Mouse (Mus musculus) adrenal gland, adult 18-20 months (tissue): Measurements from ENCODE around the gene Cx3cr1. TPM values are rescaled to one million over a fixed set of nuclear protein-coding genes. Genes with fewer than 3 reads are reported as not detected.

Experiments
- DNase-seq, 2 experiments: peaks; one replicate each; pipeline ENCODE4 v3.0.0; 2021 to 2022; ENCODE audit warnings: low spot score in 2 of 2
- total RNA-seq, 2 experiments: library from RNA; stranded (reverse); gene quantifications; 1 replicate in 1 of 2; 2 replicates in 1 of 2; pipeline ENCODE4 v1.2.3; 2021

The Cx3cr1 gene
- total RNA-seq, 2 experiments from 2014 or later = 2.8 to 3.4 TPM

DNA sequence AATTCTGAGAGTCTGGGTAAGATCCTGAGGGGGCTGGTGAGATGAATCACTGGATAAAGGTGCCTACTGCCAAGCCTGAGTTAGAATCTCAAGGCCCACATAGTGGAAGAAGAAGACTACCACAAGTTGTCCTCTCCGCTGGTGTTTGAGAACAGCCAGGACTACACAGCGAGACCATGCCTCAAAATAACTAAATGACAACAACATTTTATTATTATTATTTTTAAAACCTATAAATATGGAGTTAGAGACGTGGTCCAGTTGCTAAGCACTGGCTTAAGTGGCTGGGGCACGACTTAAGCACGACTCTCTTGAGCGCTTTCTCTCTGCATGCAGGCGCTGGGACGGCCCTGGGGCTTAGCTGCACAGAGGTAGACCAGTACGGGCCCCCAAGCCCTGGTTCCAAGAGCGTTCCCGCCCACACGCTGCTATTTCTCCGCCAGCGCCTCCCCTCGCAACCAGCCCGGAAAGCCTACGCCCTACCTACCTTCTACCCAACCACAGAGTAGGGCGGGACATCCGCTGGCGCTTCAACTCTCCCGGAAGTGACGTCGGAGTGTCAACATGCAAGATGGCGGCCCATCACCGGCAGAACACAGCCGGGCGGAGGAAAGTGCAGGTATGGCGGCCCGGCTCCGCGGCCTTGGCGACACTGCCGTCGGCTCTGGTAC is 175.2 kb downstream of the Cx3cr1 start, which contains the start of gene Wdr48:
Wdr48 (plus strand) TSS at position 540 of the 671 bp plus-strand sequence.
- peak; percentile 89 to 94 for DNase-seq

DNA sequence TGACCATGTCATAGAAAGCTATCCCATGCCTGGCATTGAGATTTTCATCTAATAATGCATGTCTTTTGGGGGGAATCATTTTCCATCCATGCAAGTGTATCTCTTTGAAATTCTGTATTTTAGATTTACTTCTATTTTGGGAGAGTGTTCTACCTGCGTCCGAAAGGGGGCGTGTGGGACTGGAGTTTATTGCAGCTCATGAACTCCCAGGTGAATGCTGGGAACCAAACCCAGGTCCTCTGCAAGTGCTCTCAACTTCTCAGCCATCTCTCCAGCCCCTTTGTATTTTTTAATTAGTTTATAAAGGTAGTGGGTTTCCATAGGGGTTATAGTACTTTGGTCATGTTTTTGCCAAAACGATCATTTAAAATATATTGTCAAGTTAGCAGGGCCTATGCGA is 175.8 kb downstream of the Cx3cr1 start:
- DNase-seq = no peak

DNA sequence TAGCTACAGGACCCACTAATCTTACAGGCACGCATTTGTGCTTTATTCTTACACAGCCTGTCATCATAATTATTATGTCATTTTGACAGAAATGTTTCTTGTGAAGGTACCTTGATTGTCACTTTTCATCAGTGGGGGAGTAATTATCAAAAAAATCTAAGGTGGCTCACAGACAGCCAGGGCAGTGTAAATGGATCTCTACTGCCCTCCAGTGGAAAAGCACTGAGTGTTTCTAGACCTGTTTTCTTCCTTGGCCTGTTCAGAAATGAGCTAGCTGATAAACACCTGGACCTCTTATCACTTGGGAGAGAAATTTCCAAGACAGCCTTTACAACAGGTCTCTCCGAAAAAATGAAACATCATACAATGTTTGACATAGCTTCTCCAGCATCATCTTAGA is 179.0 kb downstream of the Cx3cr1 start:
- no peak for DNase-seq

DNA sequence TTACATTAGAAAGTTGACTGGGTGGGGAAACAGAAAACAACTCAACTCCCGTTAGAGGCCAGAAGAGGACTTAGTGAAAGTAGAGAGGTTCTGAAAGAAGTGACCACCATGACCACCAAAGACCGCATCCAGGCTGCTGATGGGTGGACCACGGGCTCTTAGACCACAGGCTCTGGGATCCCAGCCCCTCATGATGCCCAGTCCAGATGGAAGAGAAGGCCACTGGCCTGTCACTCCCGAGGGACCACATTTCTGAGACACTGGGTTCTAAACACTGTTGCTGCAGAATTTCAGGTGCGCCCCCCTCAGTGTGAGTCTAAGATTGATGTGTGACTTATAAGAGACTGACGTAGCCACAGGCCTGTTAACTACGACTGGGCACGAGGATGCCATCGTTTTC is 180.2 kb downstream of the Cx3cr1 start:
- DNase-seq = no peak

DNA sequence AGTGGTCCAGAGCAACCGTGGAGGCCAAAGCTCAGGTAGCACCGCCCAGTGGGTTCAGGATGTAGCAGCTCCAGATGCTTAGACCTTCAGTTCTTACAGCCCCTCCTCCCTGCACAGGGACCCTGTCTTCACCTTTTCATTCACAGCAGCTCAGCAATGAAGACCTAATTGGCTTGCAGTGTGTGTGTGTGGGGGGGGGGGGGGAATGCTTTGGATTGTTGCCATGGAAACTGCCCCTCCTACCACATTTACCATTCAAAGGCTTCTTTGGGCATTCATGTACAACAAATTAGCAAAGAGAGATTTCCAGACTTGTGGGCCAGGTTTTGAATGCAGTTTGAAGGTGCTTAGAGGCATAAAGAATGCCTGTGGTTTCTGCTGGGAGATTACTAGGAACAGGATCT is 180.8 kb downstream of the Cx3cr1 start:
- no peak for DNase-seq

DNA sequence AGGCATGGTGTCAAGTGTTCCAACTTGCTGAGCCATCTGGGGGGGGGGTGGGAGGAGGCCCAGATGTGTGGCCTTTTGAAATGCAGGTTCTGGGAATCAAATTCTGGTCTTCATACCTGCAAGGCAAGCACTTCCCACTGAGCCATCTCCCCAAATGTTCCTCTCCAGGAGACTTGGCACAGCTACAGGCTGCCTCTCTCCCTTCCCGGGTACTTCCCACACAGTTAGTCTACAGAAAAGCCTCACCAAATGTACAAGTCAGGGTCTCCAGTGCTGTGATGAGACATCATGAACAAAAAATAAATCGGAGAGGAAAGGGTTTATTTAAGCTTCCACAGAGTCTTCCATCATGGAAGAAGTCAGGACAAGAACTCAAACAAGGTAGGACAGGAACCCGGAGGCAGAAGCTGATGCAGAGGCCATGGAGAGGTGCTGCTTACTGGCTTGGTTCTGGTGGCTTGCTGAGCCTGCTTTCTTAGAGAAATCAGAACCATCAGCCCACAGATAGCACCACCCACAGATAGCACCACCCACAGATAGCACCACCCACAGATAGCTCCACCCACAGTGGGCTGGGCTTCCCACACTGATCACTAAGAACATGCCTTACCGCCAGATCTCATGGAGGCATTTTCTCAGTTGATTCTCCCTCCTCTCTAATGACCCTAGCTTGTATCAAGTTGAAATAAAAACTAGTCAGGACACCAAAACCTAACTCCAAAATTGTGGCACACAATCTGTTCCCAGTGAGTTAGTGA is 182.4 kb downstream of the Cx3cr1 start:
- no peak for DNase-seq

DNA sequence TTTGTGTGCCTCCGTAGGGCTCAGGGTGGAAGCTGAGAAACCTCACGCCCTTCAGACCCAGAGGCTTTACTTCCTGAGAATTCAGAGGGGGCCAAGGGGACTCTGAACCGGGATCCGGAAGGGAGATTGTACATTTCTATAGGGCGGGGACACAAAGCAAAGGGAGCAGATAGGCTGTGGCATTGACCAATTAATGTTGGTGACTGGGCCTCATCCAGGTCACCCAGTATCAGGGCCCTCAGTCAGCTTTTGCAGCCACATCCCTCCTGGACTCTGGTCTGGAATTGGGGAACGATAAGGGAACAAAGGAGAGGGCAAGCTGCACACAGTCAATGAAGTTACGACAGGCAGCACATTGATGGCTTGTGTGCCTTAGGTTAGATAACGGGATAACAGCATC is 215.5 kb downstream of the Cx3cr1 start:
- no peak for DNase-seq

DNA sequence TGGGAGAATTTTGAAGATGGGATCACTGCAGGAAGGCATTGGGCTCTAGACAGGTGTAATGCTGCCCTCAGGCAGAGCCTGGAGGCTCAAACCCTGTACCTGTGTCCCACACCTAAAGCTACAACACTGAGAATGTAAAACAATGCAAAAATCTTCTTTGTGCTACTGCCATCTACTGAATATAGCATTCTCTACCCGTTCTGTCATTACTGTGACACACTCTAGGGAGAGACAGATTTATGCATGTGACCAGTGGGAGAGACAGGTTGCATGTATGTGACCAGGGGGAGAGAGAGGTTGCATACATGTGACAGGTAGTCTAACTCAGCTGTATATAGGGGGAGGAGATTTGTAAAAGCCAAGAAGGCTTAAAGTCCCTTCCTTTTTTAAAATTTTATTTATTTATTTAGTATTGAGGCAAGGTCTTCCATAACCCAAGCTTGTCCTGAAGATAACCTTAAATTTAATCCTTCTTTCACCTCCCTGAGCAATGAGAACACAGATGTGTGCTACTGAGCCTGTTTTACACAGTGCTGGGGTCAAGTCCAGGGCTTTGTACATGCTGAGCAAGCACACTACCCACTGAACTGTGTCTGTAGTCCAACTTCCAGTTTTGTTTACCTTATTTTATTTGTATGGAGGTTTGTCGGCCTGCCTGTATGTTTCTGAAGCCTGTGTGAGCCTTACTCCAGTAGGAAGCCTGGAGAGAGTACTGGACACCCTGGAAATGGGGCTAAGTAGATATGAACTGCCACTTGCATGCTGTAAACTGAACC is 216.4 kb downstream of the Cx3cr1 start:
- no peak for DNase-seq

DNA sequence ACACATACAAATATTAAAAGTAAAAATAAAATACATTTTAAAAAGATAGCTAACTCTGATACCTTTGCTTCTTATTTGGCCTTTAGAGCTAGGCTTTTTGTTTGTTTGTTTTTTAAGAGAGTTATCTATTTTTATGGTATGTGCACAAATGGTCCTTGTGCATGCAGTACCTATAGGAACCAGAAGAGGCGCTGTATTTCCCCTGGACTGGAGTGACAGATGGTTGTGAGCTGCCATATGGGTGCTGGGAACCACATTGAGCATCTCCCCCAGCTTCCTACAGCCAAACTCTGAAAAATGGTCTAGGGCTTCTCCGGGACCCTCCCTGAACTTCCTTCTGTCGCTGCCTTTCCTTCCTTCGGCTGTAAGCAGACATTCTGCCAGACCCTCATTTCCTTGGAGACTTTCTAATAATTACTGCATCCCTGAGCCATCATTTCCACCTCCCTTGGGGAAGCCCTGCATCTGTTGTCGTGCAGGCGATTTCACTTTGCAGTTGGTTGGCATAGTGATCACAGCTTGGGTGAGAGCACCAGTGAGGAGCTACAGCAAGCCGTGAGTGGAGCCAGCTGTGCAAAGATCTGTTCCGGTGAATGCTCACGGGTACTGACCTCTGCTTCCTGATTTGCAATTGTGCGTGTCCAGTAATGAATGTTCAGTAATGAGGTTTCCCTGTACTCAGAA is 217.2 kb downstream of the Cx3cr1 start:
- DNase-seq = no peak

Other genes starting within 250 kb of the Cx3cr1 start
- gene Scn11a, start 244.4 kb downstream of the Cx3cr1 start, total RNA-seq = not detected
- 10 to 100 TPM; 46.5 to 52.9 TPM for gene Wdr48, start 175.0 kb downstream of the Cx3cr1 start, total RNA-seq
- gene Gorasp1, start 132.3 kb downstream of the Cx3cr1 start, total RNA-seq = 10 to 100 TPM; 20.7 to 23.0 TPM
- under 1 TPM in 1 of 2 experiments, not detected in 1; 0.43 TPM for gene Ttc21a, start 132.3 kb downstream of the Cx3cr1 start, total RNA-seq
- gene Csrnp1, start 85.2 kb downstream of the Cx3cr1 start, total RNA-seq = 10 to 100 TPM; 13.8 to 19.3 TPM
- under 1 TPM in 1 of 2 experiments, not detected in 1; 0.80 TPM for gene Xirp1, start 46.3 kb downstream of the Cx3cr1 start, total RNA-seq
- gene Ccr8, start 22.2 kb upstream of the Cx3cr1 start, total RNA-seq = not detected
- 10 to 100 TPM; 27.3 to 30.0 TPM for gene Slc25a38, start 40.5 kb upstream of the Cx3cr1 start, total RNA-seq
- gene Rpsa, start 57.8 kb upstream of the Cx3cr1 start, total RNA-seq = 100 to 1,000 TPM; 726 to 738 TPM
- gene Mobp, start 79.8 kb upstream of the Cx3cr1 start, total RNA-seq = not detected
- gene Myrip, start 231.6 kb upstream of the Cx3cr1 start, total RNA-seq = 1 to 10 TPM; 6.2 to 6.8 TPM